Mouse (Mus musculus): ENCODE data around the gene Tmem86b. TPM values are rescaled to one million over a fixed set of nuclear protein-coding genes. Genes with fewer than 3 reads are reported as not detected.

The Tmem86b gene
- polyA plus RNA-seq, 1 experiment: 55.9 TPM

GRCm38 (mm10) chr7:4647992-4648391, 16.8 kb upstream of the Tmem86b start:
- DNase-seq (ENCODE audit: low read depth): no peak
- TF ChIP-seq CTCF (IDR thresholded peaks at IDR 0.05; ENCODE audit: borderline replicate concordance, extremely low read depth, insufficient read depth, insufficient read length) (no peak), POLR2A (IDR thresholded peaks at IDR 0.05; ENCODE audit: borderline replicate concordance, extremely low read depth, insufficient read depth, insufficient read length, poor library complexity, severe bottlenecking) (no peak)

- TF ChIP-seq CTCF (IDR thresholded peaks at IDR 0.05; ENCODE audit: borderline replicate concordance, extremely low read depth, insufficient read depth, insufficient read length): no peak
- no peak for TF ChIP-seq POLR2A (IDR thresholded peaks at IDR 0.05; ENCODE audit: borderline replicate concordance, extremely low read depth, insufficient read depth, insufficient read length, poor library complexity, severe bottlenecking)
- DNase-seq (ENCODE audit: low read depth): no peak
Observed at GRCm38 (mm10) chr7:4647291-4647690, 16.1 kb upstream of the Tmem86b start.

- no peak for DNase-seq (ENCODE audit: low read depth)
- TF ChIP-seq POLR2A (IDR thresholded peaks at IDR 0.05; ENCODE audit: borderline replicate concordance, extremely low read depth, insufficient read depth, insufficient read length, poor library complexity, severe bottlenecking) (no peak), CTCF (IDR thresholded peaks at IDR 0.05; ENCODE audit: borderline replicate concordance, extremely low read depth, insufficient read depth, insufficient read length) (no peak)
Observed at GRCm38 (mm10) chr7:4646806-4647205, 15.6 kb upstream of the Tmem86b start.

GRCm38 (mm10) chr7:4643225-4643624, 12.0 kb upstream of the Tmem86b start:
- DNase-seq (ENCODE audit: low read depth): no peak
- no peak for TF ChIP-seq POLR2A (IDR thresholded peaks at IDR 0.05; ENCODE audit: borderline replicate concordance, extremely low read depth, insufficient read depth, insufficient read length, poor library complexity, severe bottlenecking)
- no peak for TF ChIP-seq CTCF (IDR thresholded peaks at IDR 0.05; ENCODE audit: borderline replicate concordance, extremely low read depth, insufficient read depth, insufficient read length)

GRCm38 (mm10) chr7:4641956-4642355, 10.7 kb upstream of the Tmem86b start:
- no peak for TF ChIP-seq CTCF (IDR thresholded peaks at IDR 0.05; ENCODE audit: borderline replicate concordance, extremely low read depth, insufficient read depth, insufficient read length)
- TF ChIP-seq POLR2A (IDR thresholded peaks at IDR 0.05; ENCODE audit: borderline replicate concordance, extremely low read depth, insufficient read depth, insufficient read length, poor library complexity, severe bottlenecking): no peak
- no peak for DNase-seq (ENCODE audit: low read depth)

GRCm38 (mm10) chr7:4641155-4641554, 9.9 kb upstream of the Tmem86b start:
- DNase-seq (ENCODE audit: low read depth): no peak
- no peak for TF ChIP-seq CTCF (IDR thresholded peaks at IDR 0.05; ENCODE audit: borderline replicate concordance, extremely low read depth, insufficient read depth, insufficient read length)
- no peak for TF ChIP-seq POLR2A (IDR thresholded peaks at IDR 0.05; ENCODE audit: borderline replicate concordance, extremely low read depth, insufficient read depth, insufficient read length, poor library complexity, severe bottlenecking)

GRCm38 (mm10) chr7:4636179-4636578, 5.0 kb upstream of the Tmem86b start:
- TF ChIP-seq POLR2A (IDR thresholded peaks at IDR 0.05; ENCODE audit: borderline replicate concordance, extremely low read depth, insufficient read depth, insufficient read length, poor library complexity, severe bottlenecking): no peak
- DNase-seq (ENCODE audit: low read depth): no peak

GRCm38 (mm10) chr7:4630198-4630597, 1.0 kb downstream of the Tmem86b start:
- TF ChIP-seq POLR2A (IDR thresholded peaks at IDR 0.05; ENCODE audit: borderline replicate concordance, extremely low read depth, insufficient read depth, insufficient read length, poor library complexity, severe bottlenecking) (no peak), CTCF (IDR thresholded peaks at IDR 0.05; ENCODE audit: borderline replicate concordance, extremely low read depth, insufficient read depth, insufficient read length) (no peak)

GRCm38 (mm10) chr7:4629586-4629985, 1.6 kb downstream of the Tmem86b start:
- no peak for DNase-seq (ENCODE audit: low read depth)
- no peak for TF ChIP-seq POLR2A (IDR thresholded peaks at IDR 0.05; ENCODE audit: borderline replicate concordance, extremely low read depth, insufficient read depth, insufficient read length, poor library complexity, severe bottlenecking)
- TF ChIP-seq CTCF (IDR thresholded peaks at IDR 0.05; ENCODE audit: borderline replicate concordance, extremely low read depth, insufficient read depth, insufficient read length): no peak

More at GRCm38 (mm10) chr7:4630198-4630597, 1.0 kb downstream of the Tmem86b start:
- no peak for DNase-seq (ENCODE audit: low read depth)

GRCm38 (mm10) chr7:4625928-4626327, 5.3 kb downstream of the Tmem86b start:
- no peak for TF ChIP-seq POLR2A (IDR thresholded peaks at IDR 0.05; ENCODE audit: borderline replicate concordance, extremely low read depth, insufficient read depth, insufficient read length, poor library complexity, severe bottlenecking)
- TF ChIP-seq CTCF (IDR thresholded peaks at IDR 0.05; ENCODE audit: borderline replicate concordance, extremely low read depth, insufficient read depth, insufficient read length): no peak
- peak; percentile 4 for DNase-seq (ENCODE audit: low read depth)

GRCm38 (mm10) chr7:4624343-4624742, 6.9 kb downstream of the Tmem86b start:
- TF ChIP-seq POLR2A (IDR thresholded peaks at IDR 0.05; ENCODE audit: borderline replicate concordance, extremely low read depth, insufficient read depth, insufficient read length, poor library complexity, severe bottlenecking): no peak
- TF ChIP-seq CTCF (IDR thresholded peaks at IDR 0.05; ENCODE audit: borderline replicate concordance, extremely low read depth, insufficient read depth, insufficient read length): no peak
- DNase-seq (ENCODE audit: low read depth): peak; percentile 17

- DNase-seq (ENCODE audit: low read depth): peak; percentile 69
- TF ChIP-seq POLR2A (IDR thresholded peaks at IDR 0.05; ENCODE audit: borderline replicate concordance, extremely low read depth, insufficient read depth, insufficient read length, poor library complexity, severe bottlenecking): no peak
- TF ChIP-seq CTCF (IDR thresholded peaks at IDR 0.05; ENCODE audit: borderline replicate concordance, extremely low read depth, insufficient read depth, insufficient read length): peak; percentile 56; the same call in 1 of the 2 replicates
Observed at GRCm38 (mm10) chr7:4623544-4624189, 7.6 kb downstream of the Tmem86b start.

Data from brain, embryonic 14.5 days (tissue).